Mouse (Mus musculus) thymus, adult 2 months (tissue): Measurements from ENCODE around the gene Sys1.

Experiments used
- CTCF ChIP-seq: fragments of 200-500 bp; IDR thresholded peaks from 2 replicates; pipeline ENCODE4 v1.5.1; 2012; ENCODE audit warnings: mild to moderate bottlenecking, control low read depth, low read length, moderate library complexity, borderline replicate concordance; ENCODE audit not compliant: control insufficient read depth, poor library complexity, insufficient read depth; ENCODE audit errors: extremely low read depth
- POLR2A ChIP-seq: fragments of 200-500 bp; IDR thresholded peaks from 2 replicates; pipeline ENCODE4 v1.6.1; 2012; ENCODE audit warnings: mild to moderate bottlenecking, low read length, control low read depth, moderate library complexity; ENCODE audit not compliant: control insufficient read depth, poor library complexity, insufficient read depth; ENCODE audit errors: extremely low read depth

GRCm38 (mm10) chr2:164456864-164457300 lies at the start of gene Sys1:
- TF ChIP-seq CTCF, result no peak
- no peak for TF ChIP-seq POLR2A
